Mouse (Mus musculus): ENCODE data around the gene Gm13889. TPM values are rescaled to one million over a fixed set of nuclear protein-coding genes. Genes with fewer than 3 reads are reported as not detected.

Gene Gm13889
- polyA plus RNA-seq, 1 experiment from 2014 or later = 3.0 TPM

DNA sequence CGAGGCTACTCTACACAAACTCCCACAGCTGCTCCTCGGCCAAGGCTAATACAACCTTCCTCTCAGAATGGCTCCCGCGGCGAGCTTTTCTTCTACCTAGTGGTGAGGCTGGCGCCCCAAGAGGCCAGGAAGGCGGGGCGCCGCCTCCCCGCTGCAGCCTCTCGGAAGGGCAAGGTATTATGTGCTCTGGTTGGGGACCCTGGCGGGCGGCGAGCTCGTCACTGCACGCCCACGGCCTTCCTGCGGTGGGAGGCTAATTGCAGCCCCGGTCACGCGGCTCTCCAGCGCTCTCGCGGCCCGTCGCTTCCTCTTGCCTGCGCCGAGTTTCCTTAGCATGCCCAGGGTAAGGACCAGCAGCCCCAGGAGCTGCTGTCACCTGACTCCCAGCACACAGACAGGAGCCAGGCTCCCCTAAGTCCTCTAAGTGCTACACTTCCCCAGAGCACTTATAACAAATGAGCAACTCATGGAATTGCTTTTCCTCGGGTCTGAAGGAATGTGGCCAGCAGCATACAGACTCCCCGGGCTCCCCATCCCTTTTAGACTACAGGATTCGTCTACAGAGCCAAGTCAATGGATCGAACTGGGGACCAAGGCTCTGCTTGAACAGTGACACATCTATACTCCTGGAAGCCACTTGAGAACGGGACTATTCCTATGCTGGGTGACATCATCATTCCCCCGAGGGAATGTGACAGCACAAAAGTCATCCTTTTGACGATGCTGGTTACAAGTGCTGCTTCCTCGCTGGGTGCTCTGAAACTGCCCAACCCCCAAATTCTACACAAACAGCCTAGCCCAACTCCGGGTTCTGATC lies 19.6 kb upstream of the Gm13889 start:
- Histone ChIP-seq H3K4me3 (peak overlapping the region; percentile 57), H3K27ac (peak overlapping the region; percentile 83), H3K4me1 (replicated peaks) (peaks cover 28% of the 10 kb centered on the region), H3K27me3 (ENCODE audit: insufficient read depth, poor library complexity, severe bottlenecking) (peaks cover 36% of the 10 kb centered on the region), H3K9me3 (no peaks in the 10 kb centered on the region), H3K36me3 (peaks cover 31% of the 10 kb centered on the region)
- DNase-seq (ENCODE audit: low spot score) = peak; percentile 56
- 3% methylated on average over 37 of the region's 37 CpGs for WGBS

DNA sequence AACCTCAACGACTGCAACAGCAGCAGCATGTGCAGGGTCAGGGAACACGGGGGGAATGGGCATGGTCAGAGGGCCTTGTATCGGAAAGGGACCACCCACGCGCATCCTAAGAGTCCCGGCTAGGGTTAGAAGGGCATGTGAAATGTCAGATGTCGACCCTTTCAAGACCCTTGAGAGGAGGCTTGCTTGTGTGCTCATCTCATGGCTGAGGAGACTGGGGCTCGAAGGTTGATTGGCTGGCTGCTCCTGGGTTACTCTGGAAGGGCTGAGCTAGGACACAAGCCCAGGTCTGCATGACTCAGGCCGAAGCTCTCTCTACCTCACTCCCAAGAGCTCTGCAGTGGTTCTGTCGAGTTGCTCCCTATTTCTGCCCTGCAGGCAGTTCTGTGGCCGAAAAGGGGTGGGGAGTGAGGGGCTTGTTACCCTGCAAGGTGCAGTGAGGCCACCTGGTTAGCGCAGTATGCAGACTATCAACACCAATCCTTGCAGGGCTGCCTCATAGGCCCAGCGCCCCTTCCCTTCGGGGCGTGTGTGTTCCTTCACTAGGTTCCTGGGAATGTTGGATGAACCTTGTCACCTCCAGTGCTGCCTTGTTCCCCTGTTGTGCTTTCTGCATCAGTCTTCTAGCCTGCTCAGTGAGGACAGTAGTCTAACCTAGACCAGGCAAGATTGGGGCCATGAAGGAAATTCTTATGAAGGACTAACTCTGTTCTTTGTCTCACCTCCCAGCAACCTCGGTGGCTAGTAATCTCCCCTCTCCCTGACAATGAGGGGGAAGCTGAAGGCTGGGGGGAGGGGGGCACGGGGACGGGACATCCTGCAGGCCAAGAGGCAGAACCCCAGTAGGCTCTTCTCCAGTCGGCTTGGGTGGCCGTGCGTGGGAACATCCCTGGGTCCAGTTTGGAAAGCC lies 18.8 kb upstream of the Gm13889 start:
- Histone ChIP-seq H3K36me3 (peaks cover 22% of the 10 kb centered on the region), H3K4me3 (peak overlapping the region; percentile 57), H3K9me3 (no peaks in the 10 kb centered on the region), H3K4me1 (replicated peaks) (peaks cover 28% of the 10 kb centered on the region), H3K27ac (peak overlapping the region; percentile 83), H3K27me3 (ENCODE audit: insufficient read depth, poor library complexity, severe bottlenecking) (peaks cover 40% of the 10 kb centered on the region)
- peak; percentile 52 for DNase-seq (ENCODE audit: low spot score)
- WGBS = 9% methylated on average over 21 of the region's 21 CpGs

DNA sequence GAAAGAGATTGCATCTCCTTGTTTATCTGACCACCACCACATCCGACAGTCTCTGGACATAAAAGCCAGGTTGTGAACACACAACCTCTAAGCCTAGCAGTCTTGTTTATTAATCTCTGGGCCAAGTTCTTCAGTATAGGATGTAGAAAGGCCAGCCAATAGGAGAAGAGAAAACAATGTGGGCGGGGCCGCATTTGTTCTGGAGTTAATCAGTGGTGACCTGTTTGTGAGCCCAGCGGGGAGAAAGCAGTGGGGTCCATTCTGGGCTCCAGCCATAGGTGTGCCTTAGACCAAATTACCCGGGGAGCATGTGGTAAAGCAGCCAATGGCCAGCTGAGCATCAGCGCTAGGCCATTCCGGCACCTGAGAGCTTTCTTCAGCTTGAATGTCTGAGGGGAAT lies 18.0 kb upstream of the Gm13889 start:
- no peak for DNase-seq (ENCODE audit: low spot score)

DNA sequence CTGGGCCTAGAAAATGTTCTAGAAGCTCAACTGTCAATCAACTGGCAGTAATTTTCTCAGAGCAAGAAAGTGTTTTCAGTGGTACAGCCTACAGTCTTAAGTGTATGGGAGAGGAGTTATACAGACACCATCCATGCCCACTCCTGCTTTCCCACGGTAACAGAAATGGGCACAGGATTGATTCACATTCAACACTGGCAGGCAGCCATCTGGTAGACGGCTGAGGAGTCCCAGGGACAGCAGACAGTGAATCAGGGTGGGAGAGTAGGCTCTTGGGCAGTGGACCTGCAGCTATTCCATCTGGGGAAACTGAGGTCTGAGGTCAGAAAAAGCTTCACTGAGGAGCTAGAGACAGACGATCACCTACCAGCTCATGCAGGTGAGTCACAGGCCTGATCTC lies 14.6 kb upstream of the Gm13889 start:
- Histone ChIP-seq H3K27ac (no peak overlapping the region), H3K27me3 (ENCODE audit: insufficient read depth, poor library complexity, severe bottlenecking) (peaks cover 33% of the 10 kb centered on the region), H3K4me1 (replicated peaks) (peaks cover 18% of the 10 kb centered on the region), H3K4me3 (no peak overlapping the region), H3K36me3 (no peaks in the 10 kb centered on the region), H3K9me3 (no peaks in the 10 kb centered on the region)
- no peak for DNase-seq (ENCODE audit: low spot score)
- WGBS = 73% methylated on average over 3 of the region's 3 CpGs

More for the DNA sequence above, 18.0 kb upstream of the Gm13889 start:
- 44% methylated on average over 7 of the region's 7 CpGs for WGBS
- Histone ChIP-seq H3K9me3 (no peaks in the 10 kb centered on the region), H3K27ac (no peak overlapping the region), H3K36me3 (peaks cover 15% of the 10 kb centered on the region), H3K4me3 (no peak overlapping the region), H3K27me3 (ENCODE audit: insufficient read depth, poor library complexity, severe bottlenecking) (peaks cover 40% of the 10 kb centered on the region), H3K4me1 (replicated peaks) (peaks cover 28% of the 10 kb centered on the region)

DNA sequence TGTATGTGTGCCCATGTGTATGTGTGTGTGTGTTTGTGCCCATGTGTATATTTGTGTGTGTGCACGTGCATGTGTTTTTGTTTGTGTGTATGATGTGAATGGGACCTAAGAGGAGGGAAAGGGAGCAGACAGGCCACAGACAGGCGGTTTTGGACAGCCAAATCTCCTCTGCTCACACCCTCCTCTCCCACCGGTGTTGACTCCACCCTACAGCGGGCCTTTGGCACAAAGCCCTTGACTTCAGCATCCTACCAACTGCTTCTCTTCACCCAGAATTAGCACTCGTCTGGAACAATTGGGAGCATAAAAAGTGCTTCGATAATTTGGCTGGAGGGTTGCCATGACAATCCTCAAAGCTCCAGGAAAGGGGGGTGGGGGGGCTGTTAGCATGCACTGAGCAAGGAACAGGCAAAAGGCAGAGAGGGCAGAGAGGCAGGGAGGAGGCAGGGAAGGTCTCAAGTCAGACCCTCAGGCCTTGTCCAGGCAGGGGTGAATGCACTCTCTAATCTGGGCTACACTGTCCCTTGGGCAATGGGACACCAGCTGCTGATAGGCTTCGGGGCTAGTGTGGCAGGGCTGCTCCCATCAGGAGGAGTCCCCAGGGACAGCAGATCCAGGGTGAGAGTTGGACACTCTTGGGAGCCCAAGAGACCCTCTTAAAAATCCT lies 7.6 kb upstream of the Gm13889 start:
- no peak overlapping the region for H3K4me3 ChIP-seq
- no peak overlapping the region for H3K27ac ChIP-seq
- H3K27me3 ChIP-seq (ENCODE audit: insufficient read depth, poor library complexity, severe bottlenecking) = peaks cover 9% of the 10 kb centered on the region; the same call in 1 of the 2 replicates
- WGBS = 65% methylated on average over 7 of the region's 7 CpGs
- H3K9me3 ChIP-seq = no peaks in the 10 kb centered on the region
- DNase-seq (ENCODE audit: low spot score) = no peak
- no peaks in the 10 kb centered on the region for H3K36me3 ChIP-seq
- H3K4me1 ChIP-seq (replicated peaks) = peaks cover 7% of the 10 kb centered on the region

DNA sequence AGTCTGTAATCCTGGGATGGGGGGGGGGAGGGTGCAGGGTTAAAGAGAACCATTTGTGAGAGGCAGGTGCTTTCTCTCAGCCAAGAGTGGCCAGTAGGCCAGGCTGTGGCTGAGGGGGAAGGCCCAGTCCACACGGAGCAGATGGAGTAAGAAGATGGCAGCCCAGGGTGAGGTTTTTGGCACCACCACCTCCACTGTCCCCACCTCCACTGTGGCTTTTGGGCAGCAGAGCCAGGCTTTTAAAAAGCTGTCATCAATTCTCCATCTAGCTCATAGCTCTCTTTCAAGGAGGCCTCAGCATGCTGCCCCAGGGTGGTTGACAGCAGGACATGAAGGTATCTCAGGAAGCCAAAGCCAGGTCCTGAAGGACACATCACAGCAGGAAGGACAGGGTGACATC lies 6.8 kb upstream of the Gm13889 start:
- WGBS = 81% methylated on average over 1 of the region's 1 CpGs
- H3K4me1 ChIP-seq (replicated peaks) = peaks cover 7% of the 10 kb centered on the region
- H3K27ac ChIP-seq = no peak overlapping the region
- H3K4me3 ChIP-seq = no peak overlapping the region
- no peaks in the 10 kb centered on the region for H3K36me3 ChIP-seq
- no peak for DNase-seq (ENCODE audit: low spot score)
- no peaks in the 10 kb centered on the region for H3K9me3 ChIP-seq
- peaks cover 12% of the 10 kb centered on the region for H3K27me3 ChIP-seq (ENCODE audit: insufficient read depth, poor library complexity, severe bottlenecking)

DNA sequence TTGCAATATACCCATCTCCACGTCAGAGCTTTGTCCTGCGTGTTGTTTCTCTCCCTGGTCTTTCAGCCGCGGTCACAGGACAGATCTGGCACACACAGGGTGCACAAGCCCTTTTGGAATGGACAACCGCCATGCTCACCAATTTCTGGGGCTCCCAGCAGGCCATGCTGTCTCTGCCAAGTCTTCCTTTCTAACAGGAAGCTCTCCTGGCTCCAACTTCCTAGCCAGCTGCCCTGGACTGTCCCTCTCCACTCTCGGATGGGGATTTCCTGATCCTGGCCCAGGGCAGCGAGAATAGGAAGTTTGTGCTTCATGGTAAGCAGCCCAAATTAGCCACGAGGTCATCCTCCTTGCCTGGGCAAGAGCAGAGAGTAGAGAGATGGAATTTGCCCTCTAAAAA lies 4.7 kb upstream of the Gm13889 start:
- no peak for DNase-seq (ENCODE audit: low spot score)
- Histone ChIP-seq H3K27me3 (ENCODE audit: insufficient read depth, poor library complexity, severe bottlenecking) (peaks cover 33% of the 10 kb centered on the region), H3K27ac (no peak overlapping the region), H3K4me3 (no peak overlapping the region), H3K36me3 (no peaks in the 10 kb centered on the region), H3K9me3 (no peaks in the 10 kb centered on the region), H3K4me1 (replicated peaks) (peaks cover 16% of the 10 kb centered on the region)
- WGBS = 78% methylated on average over 8 of the region's 8 CpGs

DNA sequence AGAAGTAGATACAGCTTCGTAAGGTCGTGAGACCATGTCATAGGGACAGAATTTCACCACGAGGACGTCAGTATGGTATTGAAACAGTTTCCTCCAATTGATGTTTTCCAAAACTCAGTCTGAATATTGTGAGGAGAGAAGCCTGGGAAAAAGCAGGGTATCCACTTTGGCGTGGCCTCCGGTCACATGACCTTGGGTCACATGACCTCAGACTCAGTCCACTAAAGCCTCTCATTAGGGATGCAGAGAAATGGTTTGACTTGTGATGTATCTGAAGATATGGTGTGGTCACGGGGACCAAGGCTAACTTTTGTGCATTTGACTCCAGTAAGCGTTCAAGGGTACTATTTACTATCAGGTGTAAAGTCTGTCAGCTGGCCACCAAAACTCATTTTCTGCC lies 2.3 kb upstream of the Gm13889 start:
- Histone ChIP-seq H3K4me1 (replicated peaks) (peaks cover 33% of the 10 kb centered on the region), H3K4me3 (no peak overlapping the region), H3K9me3 (no peaks in the 10 kb centered on the region), H3K27ac (no peak overlapping the region), H3K36me3 (no peaks in the 10 kb centered on the region), H3K27me3 (ENCODE audit: insufficient read depth, poor library complexity, severe bottlenecking) (peaks cover 56% of the 10 kb centered on the region)
- WGBS = 78% methylated on average over 8 of the region's 8 CpGs
- no peak for DNase-seq (ENCODE audit: low spot score)

DNA sequence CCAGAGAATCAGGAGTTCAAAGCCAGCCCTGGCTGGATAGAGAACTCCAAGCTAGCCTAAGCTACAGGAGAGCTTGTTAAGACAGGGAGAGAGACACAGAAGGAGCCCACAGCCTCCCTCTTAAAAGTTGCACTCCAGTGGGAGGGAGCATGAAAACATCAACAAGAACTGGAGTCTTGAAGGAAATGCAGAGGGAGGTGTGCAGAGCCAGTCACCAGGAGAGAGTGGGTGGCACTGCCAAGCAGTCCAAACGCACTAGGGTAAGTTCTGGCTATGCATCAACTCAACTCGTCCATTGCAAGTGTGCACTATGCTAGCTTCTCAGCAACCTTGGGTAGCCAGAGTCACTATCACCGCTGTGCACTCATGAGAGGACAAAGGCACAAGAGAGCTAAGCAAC lies 1.2 kb upstream of the Gm13889 start:
- DNase-seq (ENCODE audit: low spot score) = no peak
- Histone ChIP-seq H3K27me3 (ENCODE audit: insufficient read depth, poor library complexity, severe bottlenecking) (peaks cover 68% of the 10 kb centered on the region), H3K9me3 (no peaks in the 10 kb centered on the region), H3K36me3 (no peaks in the 10 kb centered on the region), H3K27ac (no peak overlapping the region), H3K4me3 (no peak overlapping the region), H3K4me1 (replicated peaks) (peaks cover 36% of the 10 kb centered on the region)
- WGBS = 69% methylated on average over 3 of the region's 3 CpGs

DNA sequence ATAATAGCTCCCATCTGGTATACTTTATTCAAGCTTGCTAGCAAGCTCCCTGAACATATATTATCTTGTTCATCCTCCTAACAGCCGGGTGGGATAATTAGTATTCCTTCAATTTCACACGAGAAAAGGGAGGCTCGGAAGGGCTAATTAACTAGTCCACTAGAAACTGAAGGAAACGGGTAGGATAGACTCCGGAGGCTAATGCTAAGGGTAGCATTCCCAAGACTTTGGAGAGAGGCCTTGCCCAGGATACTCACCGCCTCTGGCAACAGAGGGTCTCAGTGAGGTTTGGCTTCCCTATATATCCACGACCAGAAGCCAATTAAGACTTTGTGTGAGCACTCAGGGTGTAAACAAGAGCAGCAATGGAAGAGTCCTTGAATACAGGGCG lies 779 bp upstream of the Gm13889 start:
- Histone ChIP-seq H3K27ac (no peak overlapping the region), H3K4me1 (replicated peaks) (peaks cover 36% of the 10 kb centered on the region), H3K9me3 (no peaks in the 10 kb centered on the region), H3K27me3 (ENCODE audit: insufficient read depth, poor library complexity, severe bottlenecking) (peaks cover 72% of the 10 kb centered on the region), H3K4me3 (no peak overlapping the region), H3K36me3 (no peaks in the 10 kb centered on the region)
- DNase-seq (ENCODE audit: low spot score) = no peak
- WGBS = 56% methylated on average over 8 of the region's 8 CpGs

DNA sequence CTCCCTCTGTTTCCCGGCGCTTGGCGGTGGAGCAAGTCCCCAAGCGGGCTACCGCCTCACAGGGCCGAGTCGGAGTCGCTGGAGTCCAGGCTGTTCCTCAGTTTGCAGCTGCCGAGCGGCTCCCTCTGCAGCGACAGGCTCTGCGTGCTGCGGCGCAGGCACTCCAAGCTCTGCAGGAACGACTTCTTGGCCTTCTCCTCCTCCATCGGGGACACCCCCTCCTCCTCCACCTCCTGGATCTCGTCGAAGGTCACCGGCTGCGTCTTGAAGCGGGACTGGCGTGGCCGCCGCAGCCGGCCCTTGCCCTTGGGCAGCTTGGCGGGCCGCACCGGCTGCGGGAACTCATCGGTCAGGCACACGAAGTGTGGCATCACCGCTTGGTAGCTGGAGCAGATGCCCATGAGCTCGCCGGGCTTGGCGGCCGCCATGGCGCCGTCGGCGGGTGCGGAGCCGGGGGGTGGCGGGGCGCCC lies 635 bp downstream of the Gm13889 start:
- WGBS = under 1% methylated on average over 44 of the region's 44 CpGs
- peak; percentile 79 for DNase-seq (ENCODE audit: low spot score)
- H3K27ac ChIP-seq = peak overlapping the region; percentile 87
- peaks cover 36% of the 10 kb centered on the region for H3K4me1 ChIP-seq (replicated peaks)
- peaks cover 76% of the 10 kb centered on the region for H3K27me3 ChIP-seq (ENCODE audit: insufficient read depth, poor library complexity, severe bottlenecking)
- H3K4me3 ChIP-seq = peak overlapping the region; percentile 71
- H3K36me3 ChIP-seq = no peaks in the 10 kb centered on the region
- H3K9me3 ChIP-seq = no peaks in the 10 kb centered on the region

DNA sequence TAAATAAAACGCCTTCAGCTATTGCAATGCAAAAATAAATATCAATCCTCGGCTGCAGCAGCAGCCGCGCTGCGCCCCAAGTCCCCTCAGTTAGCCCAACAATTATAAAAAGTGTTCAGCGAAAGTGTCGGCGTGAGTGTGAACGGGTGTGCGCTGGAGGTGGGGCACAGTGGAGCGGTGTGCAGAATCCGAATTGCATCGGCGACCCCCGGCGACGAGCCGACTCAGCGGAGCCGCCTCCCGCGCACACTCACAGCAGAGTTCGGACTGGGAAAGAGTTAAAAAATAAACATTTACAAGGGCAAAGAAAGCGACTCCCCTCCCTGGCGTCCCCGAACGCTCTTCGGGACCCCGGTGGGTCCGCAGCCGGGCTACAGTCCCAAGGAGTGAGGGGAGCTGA lies 1.1 kb downstream of the Gm13889 start:
- Histone ChIP-seq H3K4me1 (replicated peaks) (peaks cover 36% of the 10 kb centered on the region), H3K4me3 (peak overlapping the region; percentile 71), H3K27me3 (ENCODE audit: insufficient read depth, poor library complexity, severe bottlenecking) (peaks cover 76% of the 10 kb centered on the region), H3K27ac (peak overlapping the region; percentile 87), H3K9me3 (no peaks in the 10 kb centered on the region), H3K36me3 (no peaks in the 10 kb centered on the region)
- under 1% methylated on average over 31 of the region's 31 CpGs for WGBS
- no peak for DNase-seq (ENCODE audit: low spot score)
